Mouse (Mus musculus): ENCODE data around the gene Lrrc74b. TPM values are rescaled to one million over a fixed set of nuclear protein-coding genes. Genes with fewer than 3 reads are reported as not detected.

Lrrc74b gene
- polyA plus RNA-seq, 1 experiment from 2014 or later, result 0.52 TPM

DNA sequence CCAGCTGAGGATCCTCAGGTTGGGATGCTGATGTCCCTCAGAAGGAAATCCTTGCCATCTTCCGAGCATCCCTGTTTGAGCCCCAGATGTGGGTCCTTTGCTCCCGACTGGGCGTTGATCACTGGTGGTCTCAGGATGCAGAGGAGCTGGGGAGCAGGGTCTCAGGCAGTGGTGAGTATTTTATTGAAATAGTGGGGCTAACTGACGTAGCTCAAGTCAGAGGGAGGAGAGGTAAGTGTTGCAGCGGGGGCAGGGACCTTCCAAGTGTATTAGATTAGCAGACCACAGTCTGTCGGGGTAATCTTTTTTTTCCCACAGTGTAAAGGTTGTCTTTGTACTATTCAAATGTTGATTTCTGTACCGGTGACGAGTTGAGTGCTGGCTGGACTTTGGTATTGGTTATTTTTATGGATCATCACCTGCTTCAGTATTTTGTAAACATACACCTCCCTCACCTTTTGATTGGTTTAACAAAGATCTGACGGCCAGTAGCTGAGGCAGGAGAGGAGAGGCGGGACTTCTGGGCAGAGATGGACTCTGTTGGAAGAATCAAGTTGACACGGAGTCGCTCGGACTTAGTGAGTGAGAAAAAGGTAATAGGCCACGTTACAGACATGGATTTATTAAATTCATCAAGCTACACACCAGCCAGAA, 28.2 kb downstream of the Lrrc74b start:
- Histone ChIP-seq H3K36me3 (ENCODE audit: control insufficient read depth, insufficient read depth, low read length) (peaks cover 3% of the 10 kb centered on the region; the same call in 1 of the 2 replicates), H3K9me3 (ENCODE audit: control insufficient read depth, low read length) (no peaks in the 10 kb centered on the region), H3K4me3 (ENCODE audit: low read depth, low read length) (no peak overlapping the region), H3K9ac (ENCODE audit: low read depth, low read length) (no peak overlapping the region), H3K27me3 (ENCODE audit: control insufficient read depth, insufficient read depth, low read length) (no peaks in the 10 kb centered on the region), H3K27ac (ENCODE audit: low read depth, low read length) (no peak overlapping the region), H3K4me1 (replicated peaks; ENCODE audit: control insufficient read depth, insufficient read depth, low read length) (no peaks in the 10 kb centered on the region; the same call in 1 of the 2 replicates), H3K4me2 (replicated peaks; ENCODE audit: low read depth, low read length) (no peak overlapping the region)
- no peak for ATAC-seq (ENCODE audit: low FRiP score)
- WGBS, result 71% methylated on average over 14 of the region's 14 CpGs
- no peak for DNase-seq (ENCODE audit: low spot score)

GRCm38 (mm10) chr16:17532271-17532670, 28.8 kb downstream of the Lrrc74b start:
- Histone ChIP-seq H3K9me3 (ENCODE audit: control insufficient read depth, low read length) (no peaks in the 10 kb centered on the region), H3K27me3 (ENCODE audit: control insufficient read depth, insufficient read depth, low read length) (no peaks in the 10 kb centered on the region), H3K4me3 (ENCODE audit: low read depth, low read length) (no peak overlapping the region), H3K9ac (ENCODE audit: low read depth, low read length) (no peak overlapping the region), H3K4me1 (replicated peaks; ENCODE audit: control insufficient read depth, insufficient read depth, low read length) (no peaks in the 10 kb centered on the region; the same call in 1 of the 2 replicates), H3K36me3 (ENCODE audit: control insufficient read depth, insufficient read depth, low read length) (peaks cover 5% of the 10 kb centered on the region; the same call in 1 of the 2 replicates), H3K4me2 (replicated peaks; ENCODE audit: low read depth, low read length) (no peak overlapping the region), H3K27ac (ENCODE audit: low read depth, low read length) (no peak overlapping the region)
- 65% methylated on average over 4 of the region's 4 CpGs for WGBS
- ATAC-seq (ENCODE audit: low FRiP score) (no peak), DNase-seq (ENCODE audit: low spot score) (peak; percentile 25)

DNA sequence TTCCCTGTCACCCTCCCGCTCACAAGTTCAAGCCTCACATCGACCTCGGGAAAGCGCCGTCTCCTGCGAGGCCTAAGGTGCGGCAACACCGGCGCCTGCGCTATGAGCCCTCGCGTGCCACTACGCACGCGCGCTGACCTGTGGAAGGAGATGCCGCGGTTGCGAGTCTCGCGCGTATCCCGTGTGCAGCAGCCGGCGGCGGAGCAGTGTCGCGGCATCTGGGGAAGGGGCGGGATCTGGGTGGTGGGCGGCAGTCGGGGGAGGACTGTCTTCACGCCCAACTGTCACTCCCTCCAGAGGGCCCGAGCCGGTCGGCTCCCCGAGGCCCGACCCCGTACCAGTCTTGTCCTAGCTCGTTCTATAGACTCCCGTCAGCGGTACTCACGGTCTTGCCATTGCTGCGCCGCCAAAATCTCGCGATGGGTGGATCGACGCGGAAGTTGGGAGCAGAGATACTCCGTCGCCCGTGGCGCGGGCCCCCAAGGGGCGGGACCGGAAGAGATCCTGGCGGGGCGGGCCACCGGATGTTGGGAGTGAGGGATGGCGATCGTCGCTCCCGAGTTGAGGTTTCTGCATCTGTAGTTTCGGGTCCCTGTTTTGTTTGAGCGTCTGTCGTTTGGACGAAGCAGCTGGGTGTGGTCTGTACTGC, 30.3 kb downstream of the Lrrc74b start, which contains the start of gene Thap7:
Gene Thap7, minus strand, starts transcription at position 497 of the 649 bp plus-strand sequence.
- peak; percentile 96 for ATAC-seq (ENCODE audit: low FRiP score)
- Histone ChIP-seq H3K27ac (ENCODE audit: low read depth, low read length) (peak within 1 kb of the TSS; percentile 90), H3K4me2 (replicated peaks; ENCODE audit: low read depth, low read length) (peak within 1 kb of the TSS; percentile 59), H3K36me3 (ENCODE audit: control insufficient read depth, insufficient read depth, low read length) (peaks cover 5% of the 10 kb centered on the region; the same call in 1 of the 2 replicates), H3K9me3 (ENCODE audit: control insufficient read depth, low read length) (no peaks in the 10 kb centered on the region), H3K4me3 (ENCODE audit: low read depth, low read length) (peak within 1 kb of the TSS; percentile 48), H3K9ac (ENCODE audit: low read depth, low read length) (peak within 1 kb of the TSS; percentile 68), H3K4me1 (replicated peaks; ENCODE audit: control insufficient read depth, insufficient read depth, low read length) (no peaks in the 10 kb centered on the region; the same call in 1 of the 2 replicates), H3K27me3 (ENCODE audit: control insufficient read depth, insufficient read depth, low read length) (no peaks in the 10 kb centered on the region)
- WGBS, result under 1% methylated on average over 67 of the region's 67 CpGs
- DNase-seq (ENCODE audit: low spot score), result peak; percentile 98

- H3K4me2 ChIP-seq (replicated peaks; ENCODE audit: low read depth, low read length), result peak overlapping the region; percentile 59
Observed at GRCm38 (mm10) chr16:17529981-17530586, 31.0 kb downstream of the Lrrc74b start.

GRCm38 (mm10) chr16:17528276-17528675, 32.8 kb downstream of the Lrrc74b start:
- no peak overlapping the region for H3K9ac ChIP-seq (ENCODE audit: low read depth, low read length)
- WGBS, result 88% methylated on average over 13 of the region's 13 CpGs
- no peak for ATAC-seq (ENCODE audit: low FRiP score)
- no peaks in the 10 kb centered on the region for H3K9me3 ChIP-seq (ENCODE audit: control insufficient read depth, low read length)
- H3K4me3 ChIP-seq (ENCODE audit: low read depth, low read length), result no peak overlapping the region
- H3K4me1 ChIP-seq (replicated peaks; ENCODE audit: control insufficient read depth, insufficient read depth, low read length), result no peaks in the 10 kb centered on the region; the same call in 1 of the 2 replicates
- no peak for DNase-seq (ENCODE audit: low spot score)
- H3K27me3 ChIP-seq (ENCODE audit: control insufficient read depth, insufficient read depth, low read length), result no peaks in the 10 kb centered on the region
- peaks cover 16% of the 10 kb centered on the region; the same call in 1 of the 2 replicates for H3K36me3 ChIP-seq (ENCODE audit: control insufficient read depth, insufficient read depth, low read length)
- H3K4me2 ChIP-seq (replicated peaks; ENCODE audit: low read depth, low read length), result no peak overlapping the region
- H3K27ac ChIP-seq (ENCODE audit: low read depth, low read length), result no peak overlapping the region

More at GRCm38 (mm10) chr16:17529981-17530586, 31.0 kb downstream of the Lrrc74b start:
- H3K9me3 ChIP-seq (ENCODE audit: control insufficient read depth, low read length), result no peaks in the 10 kb centered on the region
- 23% methylated on average over 17 of the region's 17 CpGs for WGBS
- H3K4me1 ChIP-seq (replicated peaks; ENCODE audit: control insufficient read depth, insufficient read depth, low read length), result no peaks in the 10 kb centered on the region; the same call in 1 of the 2 replicates
- peak; percentile 20; the same call in 1 of the 2 replicates for ATAC-seq (ENCODE audit: low FRiP score)
- H3K27me3 ChIP-seq (ENCODE audit: control insufficient read depth, insufficient read depth, low read length), result no peaks in the 10 kb centered on the region
- peak overlapping the region; percentile 68 for H3K9ac ChIP-seq (ENCODE audit: low read depth, low read length)
- DNase-seq (ENCODE audit: low spot score), result peak; percentile 8
- H3K36me3 ChIP-seq (ENCODE audit: control insufficient read depth, insufficient read depth, low read length), result peaks cover 10% of the 10 kb centered on the region; the same call in 1 of the 2 replicates
- H3K27ac ChIP-seq (ENCODE audit: low read depth, low read length), result peak overlapping the region; percentile 90
- H3K4me3 ChIP-seq (ENCODE audit: low read depth, low read length), result peak overlapping the region; percentile 48

DNA sequence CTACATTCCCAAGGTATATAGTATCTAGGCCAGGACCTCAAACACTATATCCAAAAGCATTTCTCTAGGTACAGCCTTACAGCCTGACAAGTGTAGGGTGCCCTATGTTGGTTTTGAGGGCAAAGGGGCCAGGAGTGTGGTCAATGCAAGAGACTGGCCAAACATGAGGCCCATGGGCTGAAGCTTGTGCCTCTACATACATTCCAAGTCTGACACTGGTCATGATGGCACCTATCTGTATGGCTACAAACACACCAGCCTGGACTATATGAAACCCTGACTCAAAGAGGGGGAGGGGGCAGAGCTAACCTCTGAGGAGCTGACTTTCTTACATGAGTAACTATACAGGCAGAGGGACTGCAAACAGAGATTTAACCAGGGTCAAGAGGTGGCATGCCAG, 33.4 kb downstream of the Lrrc74b start:
- Histone ChIP-seq H3K4me3 (ENCODE audit: low read depth, low read length) (no peak overlapping the region), H3K4me1 (replicated peaks; ENCODE audit: control insufficient read depth, insufficient read depth, low read length) (no peaks in the 10 kb centered on the region; the same call in 1 of the 2 replicates), H3K36me3 (ENCODE audit: control insufficient read depth, insufficient read depth, low read length) (peaks cover 19% of the 10 kb centered on the region; the same call in 1 of the 2 replicates), H3K4me2 (replicated peaks; ENCODE audit: low read depth, low read length) (no peak overlapping the region), H3K27me3 (ENCODE audit: control insufficient read depth, insufficient read depth, low read length) (no peaks in the 10 kb centered on the region), H3K27ac (ENCODE audit: low read depth, low read length) (no peak overlapping the region), H3K9ac (ENCODE audit: low read depth, low read length) (no peak overlapping the region), H3K9me3 (ENCODE audit: control insufficient read depth, low read length) (no peaks in the 10 kb centered on the region)
- no peak for DNase-seq (ENCODE audit: low spot score)
- no peak for ATAC-seq (ENCODE audit: low FRiP score)

DNA sequence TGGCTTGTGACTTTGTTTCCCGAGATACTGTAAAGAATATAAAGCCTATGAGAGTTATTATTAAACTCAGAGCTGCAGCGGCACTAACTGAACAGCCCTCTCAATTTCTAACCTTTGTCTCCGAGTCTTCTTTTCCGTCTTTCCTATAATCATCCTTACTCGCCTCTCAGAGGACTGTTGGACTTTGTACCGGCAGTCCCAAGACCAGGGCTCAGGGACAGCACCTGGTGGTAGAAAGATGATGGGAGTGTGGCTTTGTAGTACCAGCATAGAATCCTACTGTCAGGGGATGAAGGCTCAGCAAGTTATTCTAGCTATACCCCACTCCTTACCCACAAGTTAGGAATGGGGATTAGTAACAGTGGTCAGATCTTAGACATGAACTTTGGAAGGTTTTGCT, 34.8 kb downstream of the Lrrc74b start:
- DNase-seq (ENCODE audit: low spot score) (no peak), ATAC-seq (ENCODE audit: low FRiP score) (no peak)
- Histone ChIP-seq H3K27me3 (ENCODE audit: control insufficient read depth, insufficient read depth, low read length) (no peaks in the 10 kb centered on the region), H3K4me3 (ENCODE audit: low read depth, low read length) (no peak overlapping the region), H3K27ac (ENCODE audit: low read depth, low read length) (no peak overlapping the region), H3K4me1 (replicated peaks; ENCODE audit: control insufficient read depth, insufficient read depth, low read length) (no peaks in the 10 kb centered on the region; the same call in 1 of the 2 replicates), H3K36me3 (ENCODE audit: control insufficient read depth, insufficient read depth, low read length) (peaks cover 24% of the 10 kb centered on the region), H3K9me3 (ENCODE audit: control insufficient read depth, low read length) (no peaks in the 10 kb centered on the region), H3K4me2 (replicated peaks; ENCODE audit: low read depth, low read length) (no peak overlapping the region), H3K9ac (ENCODE audit: low read depth, low read length) (no peak overlapping the region)
- 92% methylated on average over 6 of the region's 6 CpGs for WGBS

DNA sequence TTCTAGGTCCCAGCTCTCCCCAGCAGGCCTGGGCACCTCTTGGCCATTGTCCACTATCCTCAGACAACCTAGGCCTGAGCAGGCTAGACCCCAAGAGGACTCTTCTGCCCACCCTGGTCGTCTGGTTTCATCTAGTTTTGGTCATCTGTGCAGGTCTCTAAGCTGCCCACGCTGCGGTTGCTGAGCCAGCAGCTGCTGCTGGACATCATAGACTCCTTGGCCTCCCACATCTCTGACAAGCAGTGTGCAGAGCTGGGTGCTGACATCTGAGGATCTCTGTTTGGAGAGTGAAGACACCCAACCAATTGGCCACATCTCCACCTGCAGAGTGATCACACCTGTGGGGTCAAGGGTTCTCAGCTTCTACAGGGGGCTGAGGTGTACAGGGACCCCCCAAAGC, 35.5 kb downstream of the Lrrc74b start:
- DNase-seq (ENCODE audit: low spot score) (no peak), ATAC-seq (ENCODE audit: low FRiP score) (no peak)
- Histone ChIP-seq H3K9ac (ENCODE audit: low read depth, low read length) (no peak overlapping the region), H3K27ac (ENCODE audit: low read depth, low read length) (no peak overlapping the region), H3K27me3 (ENCODE audit: control insufficient read depth, insufficient read depth, low read length) (no peaks in the 10 kb centered on the region), H3K36me3 (ENCODE audit: control insufficient read depth, insufficient read depth, low read length) (peaks cover 27% of the 10 kb centered on the region), H3K4me3 (ENCODE audit: low read depth, low read length) (no peak overlapping the region), H3K4me2 (replicated peaks; ENCODE audit: low read depth, low read length) (no peak overlapping the region), H3K4me1 (replicated peaks; ENCODE audit: control insufficient read depth, insufficient read depth, low read length) (no peaks in the 10 kb centered on the region; the same call in 1 of the 2 replicates), H3K9me3 (ENCODE audit: control insufficient read depth, low read length) (no peaks in the 10 kb centered on the region)
- WGBS, result 78% methylated on average over 3 of the region's 3 CpGs
